Mouse (Mus musculus): ENCODE measurements at regions not wholly inside any gene's neighbourhood (a gene's known extent, or its start where the extent isn't known, plus 50 kb on each side); places are given as distances from the start of the nearest gene placed in this dataset.

DNA sequence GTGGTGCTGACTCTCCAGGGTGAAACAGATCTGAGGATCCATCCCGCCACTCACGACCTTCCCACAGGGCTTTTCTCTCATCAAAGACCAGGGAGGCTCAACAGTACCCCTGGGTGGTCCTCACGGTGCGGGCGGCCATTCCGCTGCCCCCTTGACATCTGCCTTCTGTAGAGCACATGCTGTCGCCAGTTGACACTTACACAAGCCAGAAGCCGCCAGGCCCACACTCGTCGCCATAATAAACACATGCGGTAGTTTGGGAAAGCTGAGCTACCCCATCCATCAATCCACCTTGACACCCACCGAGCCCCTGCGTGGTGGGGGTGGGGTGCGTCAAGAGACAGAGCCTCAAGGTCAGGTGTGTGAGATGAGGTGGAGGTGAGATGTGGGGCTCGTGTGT lies 125.7 kb downstream of the Tfap2c start:
- no peak for TF ChIP-seq TCF3 (IDR thresholded peaks at IDR 0.05; ENCODE audit: insufficient read length, low read depth)
- no peak for TF ChIP-seq E2F4 (IDR thresholded peaks at IDR 0.05; ENCODE audit: insufficient read depth)
- TF ChIP-seq CEBPB (IDR thresholded peaks at IDR 0.05; ENCODE audit: insufficient read depth, poor library complexity, severe bottlenecking), result no peak
- no peak for TF ChIP-seq USF1 (IDR thresholded peaks at IDR 0.05; ENCODE audit: low read depth)
- no peak for TF ChIP-seq POLR2A (IDR thresholded peaks at IDR 0.05; ENCODE audit: insufficient read length, low read depth)
- no peak for TF ChIP-seq MYOD1 (IDR thresholded peaks at IDR 0.05; ENCODE audit: control insufficient read depth in 1 of 3, insufficient read length in 2 of 3, low read depth in 2 of 3)
- TF ChIP-seq MYOG (IDR thresholded peaks at IDR 0.05; ENCODE audit: control insufficient read depth in 1 of 3, insufficient read depth in 1 of 3, insufficient read length in 2 of 3, low read depth in 2 of 3), result no peak
- TF ChIP-seq REST (IDR thresholded peaks at IDR 0.05; ENCODE audit: insufficient read depth, insufficient read length), result no peak
- no peak for TF ChIP-seq MAX (IDR thresholded peaks at IDR 0.05; ENCODE audit: low read depth)
- TF ChIP-seq SRF (IDR thresholded peaks at IDR 0.05; ENCODE audit: control insufficient read depth, insufficient read length, low read depth), result no peak
- TF ChIP-seq TCF12 (IDR thresholded peaks at IDR 0.05; ENCODE audit: insufficient read depth, poor library complexity, severe bottlenecking), result no peak
- no peak for TF ChIP-seq POLR2AphosphoS2 (IDR thresholded peaks at IDR 0.05; ENCODE audit: insufficient read length, low read depth)
- no peak overlapping the region for H3ac ChIP-seq (ENCODE audit: control insufficient read depth, insufficient read length)
- H3K79me2 ChIP-seq (ENCODE audit: control insufficient read depth, insufficient read depth), result no peaks in the 10 kb centered on the region
- no peak overlapping the region for H3K4me3 ChIP-seq
- no peaks in the 10 kb centered on the region for H3K36me3 ChIP-seq (ENCODE audit: control insufficient read depth, insufficient read depth)
- H3K4me2 ChIP-seq (ENCODE audit: low read depth), result no peak overlapping the region
- no peaks in the 10 kb centered on the region for H3K27me3 ChIP-seq (ENCODE audit: control insufficient read depth, insufficient read depth, insufficient read length)

DNA sequence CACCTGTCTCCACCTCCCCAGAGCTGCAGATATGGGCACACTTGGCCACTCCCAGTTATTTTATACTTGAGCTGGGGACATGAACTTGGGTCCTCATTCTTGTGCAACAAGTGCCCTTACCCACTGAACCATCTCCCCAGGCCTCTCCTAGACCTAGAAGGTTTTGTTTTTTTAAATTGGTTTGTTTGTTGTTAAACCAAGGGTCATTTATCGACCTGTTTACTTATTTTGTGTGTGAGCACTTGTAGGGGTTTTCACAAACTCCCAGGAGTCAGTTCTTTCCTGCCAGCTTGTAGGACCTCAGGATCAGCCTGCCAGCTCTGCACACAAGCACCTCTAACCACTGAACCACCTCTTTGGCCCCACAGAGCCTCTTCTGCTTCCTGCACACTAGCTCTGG lies 140.8 kb downstream of the Tfap2c start:
- Histone ChIP-seq H3ac (ENCODE audit: control insufficient read depth, insufficient read length) (no peak overlapping the region), H3K27me3 (ENCODE audit: control insufficient read depth, insufficient read depth, insufficient read length) (no peaks in the 10 kb centered on the region), H3K36me3 (ENCODE audit: control insufficient read depth, insufficient read depth) (no peaks in the 10 kb centered on the region), H3K79me2 (ENCODE audit: control insufficient read depth, insufficient read depth) (no peaks in the 10 kb centered on the region), H3K4me3 (no peak overlapping the region), H3K4me2 (ENCODE audit: low read depth) (no peak overlapping the region)
- TF ChIP-seq MYOG (IDR thresholded peaks at IDR 0.05; ENCODE audit: control insufficient read depth in 1 of 3, insufficient read depth in 1 of 3, insufficient read length in 2 of 3, low read depth in 2 of 3) (no peak), POLR2A (IDR thresholded peaks at IDR 0.05; ENCODE audit: insufficient read length, low read depth) (no peak), MYOD1 (IDR thresholded peaks at IDR 0.05; ENCODE audit: control insufficient read depth in 1 of 3, insufficient read length in 2 of 3, low read depth in 2 of 3) (no peak), POLR2AphosphoS2 (IDR thresholded peaks at IDR 0.05; ENCODE audit: insufficient read length, low read depth) (no peak), TCF3 (IDR thresholded peaks at IDR 0.05; ENCODE audit: insufficient read length, low read depth) (no peak)

DNA sequence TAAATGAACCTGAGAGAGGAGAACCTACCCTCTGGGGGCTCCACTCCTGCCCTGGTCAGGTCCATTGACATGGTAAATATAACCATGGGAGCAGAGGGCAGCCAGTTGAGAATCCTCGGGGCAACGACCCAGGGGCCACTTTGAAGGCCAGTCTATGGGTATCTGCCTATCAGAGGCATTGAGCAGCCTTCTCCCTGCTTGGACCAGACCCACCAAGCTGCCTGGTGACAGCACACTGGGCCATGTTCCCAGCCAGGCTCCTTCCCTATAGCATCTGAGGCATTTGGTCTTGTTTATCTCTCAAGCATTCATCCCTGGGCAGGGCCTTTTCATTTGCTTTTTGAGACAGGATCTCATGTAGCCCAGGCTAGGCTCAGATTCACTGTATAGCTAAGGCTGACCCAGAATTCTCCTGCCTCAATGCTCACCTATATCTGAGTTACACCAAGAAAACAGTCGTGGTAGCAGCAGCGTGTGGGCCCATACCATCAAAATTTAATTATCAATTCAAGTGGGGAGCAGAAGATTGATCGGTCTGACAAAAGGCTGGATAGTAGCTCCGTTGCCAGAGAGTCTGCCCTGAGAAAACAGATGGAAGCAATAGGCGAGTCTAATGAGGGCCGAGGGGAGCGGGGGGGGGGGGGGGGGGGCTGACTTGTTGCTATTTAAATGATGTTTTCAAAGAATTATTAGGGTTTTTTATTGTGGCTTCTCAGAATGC lies 141.7 kb downstream of the Tfap2c start:
- Histone ChIP-seq H3ac (ENCODE audit: control insufficient read depth, insufficient read length) (no peak overlapping the region), H3K79me2 (ENCODE audit: control insufficient read depth, insufficient read depth) (no peaks in the 10 kb centered on the region), H3K4me2 (ENCODE audit: low read depth) (no peak overlapping the region), H3K4me3 (no peak overlapping the region), H3K36me3 (ENCODE audit: control insufficient read depth, insufficient read depth) (no peaks in the 10 kb centered on the region), H3K27me3 (ENCODE audit: control insufficient read depth, insufficient read depth, insufficient read length) (no peaks in the 10 kb centered on the region)
- TF ChIP-seq TCF3 (IDR thresholded peaks at IDR 0.05; ENCODE audit: insufficient read length, low read depth), result no peak
- TF ChIP-seq POLR2AphosphoS2 (IDR thresholded peaks at IDR 0.05; ENCODE audit: insufficient read length, low read depth), result no peak
- TF ChIP-seq USF1 (IDR thresholded peaks at IDR 0.05; ENCODE audit: low read depth), result no peak

DNA sequence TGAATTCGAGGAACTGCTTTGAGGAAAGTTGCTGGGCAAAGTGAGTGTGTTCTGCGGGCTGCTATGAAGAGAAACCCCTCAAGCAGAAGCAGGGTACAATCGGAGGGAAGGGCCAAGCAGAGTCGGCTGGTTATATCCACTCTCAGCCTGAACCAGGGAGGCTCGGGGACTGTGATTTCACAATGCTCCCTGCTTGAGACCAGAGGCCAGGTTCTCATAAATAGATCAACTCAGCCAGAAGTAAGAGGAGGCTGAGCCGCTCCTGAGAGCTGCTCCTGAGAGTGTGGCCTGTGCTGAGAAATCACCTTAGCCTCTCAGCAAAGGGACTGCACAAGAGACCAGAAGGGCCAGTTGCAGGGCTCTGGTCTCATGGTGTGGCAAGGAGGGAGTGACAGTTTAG lies 149.6 kb downstream of the Tfap2c start:
- Histone ChIP-seq H3K79me2 (ENCODE audit: control insufficient read depth, insufficient read depth) (no peaks in the 10 kb centered on the region), H3K36me3 (ENCODE audit: control insufficient read depth, insufficient read depth) (no peaks in the 10 kb centered on the region), H3K4me3 (no peak overlapping the region), H3ac (ENCODE audit: control insufficient read depth, insufficient read length) (no peak overlapping the region), H3K27me3 (ENCODE audit: control insufficient read depth, insufficient read depth, insufficient read length) (no peaks in the 10 kb centered on the region), H3K4me2 (ENCODE audit: low read depth) (no peak overlapping the region)
- TF ChIP-seq MYOG (IDR thresholded peaks at IDR 0.05; ENCODE audit: control insufficient read depth in 1 of 3, insufficient read depth in 1 of 3, insufficient read length in 2 of 3, low read depth in 2 of 3) (no peak), SRF (IDR thresholded peaks at IDR 0.05; ENCODE audit: control insufficient read depth, insufficient read length, low read depth) (no peak), E2F4 (IDR thresholded peaks at IDR 0.05; ENCODE audit: insufficient read depth) (no peak), USF1 (IDR thresholded peaks at IDR 0.05; ENCODE audit: low read depth) (no peak), MYOD1 (IDR thresholded peaks at IDR 0.05; ENCODE audit: control insufficient read depth in 1 of 3, insufficient read length in 2 of 3, low read depth in 2 of 3) (no peak), REST (IDR thresholded peaks at IDR 0.05; ENCODE audit: insufficient read depth, insufficient read length) (no peak), TCF12 (IDR thresholded peaks at IDR 0.05; ENCODE audit: insufficient read depth, poor library complexity, severe bottlenecking) (no peak), MAX (IDR thresholded peaks at IDR 0.05; ENCODE audit: low read depth) (no peak)

DNA sequence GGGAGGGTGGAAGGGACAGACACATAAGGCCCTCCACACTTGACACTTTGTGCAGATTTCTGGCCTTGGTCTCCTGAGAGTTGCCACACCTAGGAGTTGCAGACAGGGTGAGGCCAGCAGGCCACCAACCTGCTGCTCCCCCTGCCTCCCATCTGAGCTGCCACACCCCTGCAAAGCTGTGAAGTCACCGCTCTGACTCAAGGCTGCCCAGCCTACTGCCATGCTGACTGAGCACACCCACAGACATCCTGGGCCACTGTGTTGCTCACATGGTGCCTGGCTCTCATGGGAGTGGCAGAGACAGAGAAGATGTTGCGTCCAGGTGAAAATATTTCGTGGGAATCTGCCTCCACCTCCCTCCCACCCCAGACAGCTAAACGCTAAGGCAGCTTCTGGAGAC lies 150.3 kb downstream of the Tfap2c start:
- TF ChIP-seq POLR2A (IDR thresholded peaks at IDR 0.05; ENCODE audit: insufficient read length, low read depth) (no peak), POLR2AphosphoS2 (IDR thresholded peaks at IDR 0.05; ENCODE audit: insufficient read length, low read depth) (no peak), USF1 (IDR thresholded peaks at IDR 0.05; ENCODE audit: low read depth) (no peak), MYOG (IDR thresholded peaks at IDR 0.05; ENCODE audit: control insufficient read depth in 1 of 3, insufficient read depth in 1 of 3, insufficient read length in 2 of 3, low read depth in 2 of 3) (no peak), REST (IDR thresholded peaks at IDR 0.05; ENCODE audit: insufficient read depth, insufficient read length) (no peak), SRF (IDR thresholded peaks at IDR 0.05; ENCODE audit: control insufficient read depth, insufficient read length, low read depth) (no peak), E2F4 (IDR thresholded peaks at IDR 0.05; ENCODE audit: insufficient read depth) (no peak), CEBPB (IDR thresholded peaks at IDR 0.05; ENCODE audit: insufficient read depth, poor library complexity, severe bottlenecking) (no peak)
- Histone ChIP-seq H3K36me3 (ENCODE audit: control insufficient read depth, insufficient read depth) (no peaks in the 10 kb centered on the region), H3K4me2 (ENCODE audit: low read depth) (no peak overlapping the region), H3K27me3 (ENCODE audit: control insufficient read depth, insufficient read depth, insufficient read length) (no peaks in the 10 kb centered on the region), H3ac (ENCODE audit: control insufficient read depth, insufficient read length) (no peak overlapping the region), H3K79me2 (ENCODE audit: control insufficient read depth, insufficient read depth) (no peaks in the 10 kb centered on the region), H3K4me3 (no peak overlapping the region)
